Mouse (Mus musculus) left cerebral cortex, postnatal 4 days (tissue): ENCODE results near the gene Adi1. TPM values are rescaled to one million over a fixed set of nuclear protein-coding genes. Genes with fewer than 3 reads are reported as not detected.

Experiments used
- microRNA-seq: library from miRNA; unstranded; fragments of <30 nt; microRNA quantifications from one replicate; pipeline ENCODE4 v1.2.0, GENCODE M21; 2022
- total RNA-seq, 2 experiments: library from RNA; stranded (reverse); gene quantifications; 2 replicates each; pipeline ENCODE4 v1.2.3; 2021

Gene Adi1
- total RNA-seq, 2 experiments from 2014 or later, result 10.8 to 12.5 TPM

Small RNAs within 50 kb of the gene (microRNA-seq; reads per million reads assigned to microRNA genes)
- gene Mir6937, result not detected

Other genes starting within 250 kb of the Adi1 start
- gene Dcdc2c, start 122.8 kb upstream of the Adi1 start, total RNA-seq, result under 1 TPM; 0.70 to 0.74 TPM
- under 1 TPM; 0.54 to 0.66 TPM for gene Allc, start 92.7 kb upstream of the Adi1 start, total RNA-seq
- under 1 TPM; 0.26 to 0.77 TPM for gene Colec11, start 51.9 kb upstream of the Adi1 start, total RNA-seq
- 100 to 1,000 TPM; 462 to 484 TPM for gene Rps7, start 39.3 kb upstream of the Adi1 start, total RNA-seq
- gene Rnaseh1, start 25.6 kb upstream of the Adi1 start, total RNA-seq, result 10 to 100 TPM; 15.4 to 15.5 TPM
- gene Trappc12, start 75.2 kb downstream of the Adi1 start, total RNA-seq, result 10 to 100 TPM; 40.8 to 41.8 TPM
- gene Eipr1, start 76.6 kb downstream of the Adi1 start, total RNA-seq, result 10 to 100 TPM; 46.2 to 49.9 TPM